Mouse (Mus musculus) liver, embryonic 14.5 days (tissue): Measurements from ENCODE around the gene Fxr2. TPM values are rescaled to one million over a fixed set of nuclear protein-coding genes. Genes with fewer than 3 reads are reported as not detected.

Experiments
- ATAC-seq: fragments of 200-750 bp; cut with Nextera tagmentation; 2 replicates; pipeline ENCODE4 v1.8.0; 2017; ENCODE audit warnings: moderate number of reproducible peaks, mild to moderate bottlenecking, moderate library complexity; ENCODE audit not compliant: insufficient read depth
- DNase-seq, 3 experiments: peaks; one replicate each; pipeline ENCODE4 v3.0.0-alpha.2; 2012 to 2013; ENCODE audit warnings: low read depth in 3 of 3, low spot score in 3 of 3
- H3K27ac ChIP-seq: fragments of 300-500 bp; sonication (generic); 2 replicates; pipeline ENCODE4 v1.5.1; 2014; ENCODE audit warnings: moderate library complexity, mild to moderate bottlenecking, control low read depth, inconsistent platforms
- H3K27me3 ChIP-seq: fragments of 300-500 bp; sonication (generic); 2 replicates; pipeline ENCODE4 v1.6.1; 2014; ENCODE audit warnings: mild to moderate bottlenecking, low read length, moderate library complexity; ENCODE audit not compliant: control insufficient read depth, insufficient read depth
- H3K36me3 ChIP-seq: fragments of 300-500 bp; sonication (generic); replicated peaks from 2 replicates; pipeline ENCODE4 v1.6.1; 2014; ENCODE audit warnings: low read depth; ENCODE audit not compliant: control insufficient read depth, insufficient read depth
- H3K4me1 ChIP-seq, 2 experiments: fragments of 200-500 bp in 1 of 2; fragments of 300-500 bp in 1 of 2; sonication (generic) in 1 of 2; replicated peaks; 2 replicates each; pipeline ENCODE4 v1.6.1; 2012 to 2014; ENCODE audit warnings: antibody characterized with exemption in 1 of 2, inconsistent platforms in 1 of 2, low read length in 1 of 2; ENCODE audit not compliant: control insufficient read depth in 2 of 2, insufficient read depth in 2 of 2
- H3K4me2 ChIP-seq: fragments of 300-500 bp; sonication (generic); 2 replicates; pipeline ENCODE4 v1.6.1; 2014; ENCODE audit warnings: low read depth, mild to moderate bottlenecking, control low read depth, moderate library complexity
- H3K4me3 ChIP-seq, 2 experiments: fragments of 200-500 bp in 1 of 2; fragments of 300-500 bp in 1 of 2; sonication (generic) in 1 of 2; 2 replicates each; pipeline ENCODE4 v1.5.1; 2012 to 2014; ENCODE audit warnings: low read depth in 2 of 2, low read length in 2 of 2, mild to moderate bottlenecking in 2 of 2, control low read depth in 1 of 2, inconsistent platforms in 1 of 2, moderate library complexity in 1 of 2; ENCODE audit not compliant: insufficient read depth in 1 of 2
- H3K9ac ChIP-seq: fragments of 300-500 bp; sonication (generic); replicated peaks from 2 replicates; pipeline ENCODE4 v1.6.1; 2014; ENCODE audit warnings: mild to moderate bottlenecking, control low read depth, moderate library complexity
- H3K9me3 ChIP-seq: fragments of 300-500 bp; sonication (generic); 2 replicates; pipeline ENCODE4 v1.6.1; 2016; ENCODE audit warnings: low read length, mixed read lengths; ENCODE audit not compliant: control insufficient read depth
- CTCF ChIP-seq: IDR thresholded peaks from 2 replicates; pipeline ENCODE4 v1.5.1; 2016; ENCODE audit warnings: antibody characterized with exemption, low read depth, control low read depth
- EP300 ChIP-seq: IDR thresholded peaks from 2 replicates; pipeline ENCODE4 v1.6.1; 2016; ENCODE audit warnings: antibody characterized with exemption, low read depth
- WGBS: fragments of 180-500 bp; shearing (Covaris S2); extraction: QIAGEN DNeasy Blood & Tissue Kit; methylation state at CpG from one replicate; pipeline ENCODE4 v1.1.7; 2014; ENCODE audit not compliant: insufficient replicate concordance; 5-methylcytosine and 5-hydroxymethylcytosine counted together
- polyA plus RNA-seq, 2 experiments: library from polyadenylated mRNA; depleted of rRNA in 1 of 2; stranded (reverse) in 1 of 2; unstranded in 1 of 2; fragments of >200 nt; fragmentation: Nextera tagmentation in 1 of 2; extraction: Ambion mirVana in 1 of 2; gene quantifications; 2 replicates each; pipeline versions ENCODE4 v1.2.1 to v1.2.3; 2012 to 2014

The Fxr2 gene
- polyA plus RNA-seq, 2 experiments: 5.4 to 21.7 TPM

GRCm38 (mm10) chr11:69662213-69662966 is 29.6 kb downstream of the Fxr2 start, which contains the start of gene Mpdu1:
Mpdu1 (minus strand) TSS chr11:69662642.
- Histone ChIP-seq H3K4me1 (peaks cover 19% of the 10 kb centered on the region in 2 experiments), H3K9ac (peak within 1 kb of the TSS; percentile 60), H3K4me3 (peak within 1 kb of the TSS; percentile 64 to 98), H3K9me3 (no peaks in the 10 kb centered on the region), H3K27me3 (no peaks in the 10 kb centered on the region), H3K36me3 (peaks cover 42% of the 10 kb centered on the region), H3K4me2 (peak within 1 kb of the TSS; percentile 74), H3K27ac (peak within 1 kb of the TSS; percentile 81)
- ATAC-seq (peak; percentile 93), DNase-seq (peak; percentile 90 to 92 (median 91))
- under 1% methylated on average over 48 of the region's 48 CpGs for WGBS
- TF ChIP-seq CTCF: peak; percentile 75
- peak; percentile 33 for TF ChIP-seq EP300

DNA sequence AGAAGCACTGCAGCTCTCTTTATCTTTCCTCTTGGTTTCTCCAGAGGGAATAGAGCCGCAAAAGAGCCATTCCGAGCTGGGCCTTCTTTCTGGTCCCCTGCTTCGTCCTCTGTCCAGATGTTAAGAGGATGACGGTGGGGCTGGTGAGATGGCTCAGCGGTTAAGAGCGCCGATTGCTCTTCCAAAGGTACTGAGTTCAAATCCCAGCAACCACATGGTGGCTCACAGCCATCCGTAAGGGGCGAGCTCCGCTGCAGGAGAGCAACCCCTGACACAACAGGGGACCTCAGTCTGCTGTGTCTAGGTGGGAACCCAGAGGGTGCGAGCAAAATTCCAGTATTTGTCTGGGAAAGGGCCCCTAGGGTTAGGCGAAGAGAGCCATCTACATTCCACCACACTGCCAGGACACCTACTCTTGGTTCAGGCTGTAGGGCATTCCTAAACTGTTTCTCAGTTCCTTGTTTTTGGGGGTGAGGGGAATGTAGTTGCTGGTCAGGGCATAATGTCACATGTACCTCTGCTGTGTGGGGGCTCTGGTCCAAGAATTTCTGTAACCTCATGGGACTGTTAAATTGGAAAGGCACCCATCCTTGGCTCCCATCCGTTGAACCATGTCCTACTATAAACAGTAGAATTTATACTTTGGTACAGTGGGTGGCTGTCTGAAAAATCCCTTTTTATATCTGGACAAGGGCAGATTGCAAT is 30.3 kb downstream of the Fxr2 start:
- peaks cover 19% of the 10 kb centered on the region in 2 experiments for H3K4me1 ChIP-seq
- ATAC-seq (no peak), DNase-seq (no peak)
- no peaks in the 10 kb centered on the region for H3K27me3 ChIP-seq
- H3K27ac ChIP-seq: peak overlapping the region; percentile 81
- peak overlapping the region; percentile 60 for H3K9ac ChIP-seq
- H3K4me3 ChIP-seq: peak overlapping the region; percentile 64 to 76
- H3K36me3 ChIP-seq: peaks cover 47% of the 10 kb centered on the region
- no peak for TF ChIP-seq EP300
- TF ChIP-seq CTCF: no peak
- 58% methylated on average over 13 of the region's 13 CpGs for WGBS
- peak overlapping the region; percentile 74 for H3K4me2 ChIP-seq
- H3K9me3 ChIP-seq: no peaks in the 10 kb centered on the region

GRCm38 (mm10) chr11:69663795-69664194 is 31.0 kb downstream of the Fxr2 start:
- H3K4me3 ChIP-seq: no peak overlapping the region
- H3K4me1 ChIP-seq: peaks cover 19% of the 10 kb centered on the region in 2 experiments
- H3K9ac ChIP-seq: no peak overlapping the region
- H3K27me3 ChIP-seq: no peaks in the 10 kb centered on the region
- DNase-seq (no peak), ATAC-seq (no peak)
- no peak for TF ChIP-seq EP300
- TF ChIP-seq CTCF: no peak
- no peak overlapping the region; the same call in 1 of the 2 replicates for H3K27ac ChIP-seq
- peaks cover 47% of the 10 kb centered on the region for H3K36me3 ChIP-seq
- peak overlapping the region; percentile 74 for H3K4me2 ChIP-seq
- 73% methylated on average over 6 of the region's 6 CpGs for WGBS
- H3K9me3 ChIP-seq: no peaks in the 10 kb centered on the region

DNA sequence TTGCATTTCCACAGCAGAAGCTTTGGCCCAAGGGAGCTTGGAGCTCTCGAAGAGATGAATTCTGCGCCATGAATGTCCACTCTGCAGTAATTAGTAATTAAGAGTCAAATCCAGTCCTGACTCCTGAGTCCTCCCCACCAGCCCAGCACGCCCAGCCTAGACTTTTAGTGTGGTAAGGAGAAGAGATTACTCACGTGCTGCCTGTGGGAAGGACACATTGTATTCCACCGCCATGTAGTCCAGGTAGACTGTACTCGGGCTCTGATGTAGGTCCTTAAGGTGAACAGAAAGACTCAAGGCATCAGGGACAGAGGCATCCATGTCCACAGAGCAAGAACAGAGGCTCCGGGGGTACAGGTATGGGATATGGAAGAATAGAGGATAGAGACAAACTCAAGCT is 32.1 kb downstream of the Fxr2 start:
- H3K4me1 ChIP-seq: peaks cover 21 to 24% of the 10 kb centered on the region in 2 experiments
- WGBS: 81% methylated on average over 7 of the region's 7 CpGs
- no peak overlapping the region for H3K27ac ChIP-seq
- no peak for ATAC-seq
- TF ChIP-seq CTCF: no peak
- TF ChIP-seq EP300: no peak
- no peak overlapping the region for H3K4me2 ChIP-seq
- H3K9me3 ChIP-seq: no peaks in the 10 kb centered on the region
- H3K27me3 ChIP-seq: no peaks in the 10 kb centered on the region
- no peak for DNase-seq
- H3K4me3 ChIP-seq: no peak overlapping the region
- H3K36me3 ChIP-seq: peaks cover 54% of the 10 kb centered on the region
- H3K9ac ChIP-seq: no peak overlapping the region

DNA sequence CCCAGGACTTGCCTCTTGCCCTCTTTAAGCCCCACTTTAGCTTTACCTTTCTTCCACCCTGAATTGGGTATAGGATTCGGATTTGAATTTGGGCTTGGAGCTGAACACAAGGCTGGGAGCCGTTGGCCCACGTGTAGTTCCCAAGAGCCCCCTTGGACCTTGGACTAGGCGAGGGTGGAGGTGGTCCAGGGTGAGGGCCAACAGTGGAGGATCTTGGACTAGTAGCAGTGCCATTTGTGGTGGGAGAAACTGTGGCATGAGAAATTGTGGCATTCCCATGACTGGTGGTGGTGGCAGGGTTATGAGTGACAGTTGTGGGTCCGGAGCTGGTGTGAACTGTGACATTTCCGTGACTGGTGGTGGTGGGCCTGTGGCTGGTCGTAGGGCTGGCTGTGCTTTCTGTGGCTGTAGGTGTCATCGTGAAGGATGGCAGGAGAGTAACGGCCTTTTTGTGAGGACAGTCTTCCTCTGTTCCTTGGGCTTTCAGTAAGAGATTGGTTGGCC is 32.7 kb downstream of the Fxr2 start:
- Histone ChIP-seq H3K4me1 (peaks cover 21 to 28% of the 10 kb centered on the region in 2 experiments), H3K9me3 (no peaks in the 10 kb centered on the region), H3K27me3 (no peaks in the 10 kb centered on the region), H3K4me2 (no peak overlapping the region), H3K36me3 (peaks cover 61% of the 10 kb centered on the region), H3K27ac (no peak overlapping the region), H3K4me3 (no peak overlapping the region), H3K9ac (no peak overlapping the region; the same call in 1 of the 2 replicates)
- DNase-seq (no peak), ATAC-seq (no peak)
- no peak for TF ChIP-seq EP300
- no peak for TF ChIP-seq CTCF
- 65% methylated on average over 9 of the region's 9 CpGs for WGBS
